Mouse (Mus musculus) testis, adult 2 months (tissue): ENCODE data around the gene Taf7l.

Experiments
- CTCF ChIP-seq: fragments of 200-500 bp; IDR thresholded peaks from 2 replicates; pipeline ENCODE4 v1.5.1; 2012; ENCODE audit warnings: low read depth, mild to moderate bottlenecking, inconsistent platforms, low read length, moderate library complexity; ENCODE audit not compliant: control insufficient read depth, insufficient read depth, insufficient replicate concordance
- POLR2A ChIP-seq: fragments of 200-500 bp; IDR thresholded peaks from 2 replicates; pipeline ENCODE4 v1.6.1; 2012; ENCODE audit warnings: low read depth, mild to moderate bottlenecking, inconsistent platforms, low read length, moderate library complexity; ENCODE audit not compliant: control insufficient read depth

GRCm38 (mm10) chrX:134500651-134501050, 24.4 kb upstream of the Taf7l start:
- TF ChIP-seq CTCF (no peak), POLR2A (no peak)
